Mouse (Mus musculus): ENCODE measurements around the gene Rhox2h.
"Not testable (repeated sequence)": the region's sequence is repeated elsewhere in the genome, so short reads cannot be mapped to it uniquely, and the experiment has no call there.

Gene Rhox2h

GRCm38 (mm10) chrX:37673177-37673576, at the start of gene Rhox2h:
Rhox2h (minus strand) TSS chrX:37673277.
- DNase-seq, result not testable (repeated sequence)

DNA sequence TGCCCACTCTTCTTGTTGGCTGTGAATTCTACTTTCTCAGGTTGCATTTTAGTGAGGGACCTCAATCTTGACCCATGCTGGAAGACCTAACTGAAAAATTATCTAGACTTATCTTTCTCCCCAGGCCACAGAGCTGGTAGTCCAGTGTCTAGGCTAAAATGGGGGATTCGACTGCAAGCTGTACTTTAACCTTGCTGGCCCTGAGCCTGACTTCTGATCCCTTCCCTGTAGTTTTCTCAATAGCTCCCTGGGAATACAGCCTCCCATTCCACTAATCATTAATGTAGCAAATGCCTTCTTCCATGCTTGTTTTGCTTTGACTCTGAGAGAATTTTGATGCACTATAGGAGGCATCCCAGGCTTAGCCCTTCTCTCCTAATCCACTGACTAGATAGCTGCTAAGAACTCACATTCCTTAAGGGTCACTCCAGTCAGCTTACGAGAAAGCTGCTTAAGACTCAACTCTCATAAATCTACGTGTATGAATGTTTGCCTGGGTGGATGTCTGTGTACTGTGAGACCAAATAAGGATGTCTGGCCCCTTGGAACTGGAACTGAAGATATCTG, 28.8 kb upstream of the Rhox2h start:
- no peak for DNase-seq

DNA sequence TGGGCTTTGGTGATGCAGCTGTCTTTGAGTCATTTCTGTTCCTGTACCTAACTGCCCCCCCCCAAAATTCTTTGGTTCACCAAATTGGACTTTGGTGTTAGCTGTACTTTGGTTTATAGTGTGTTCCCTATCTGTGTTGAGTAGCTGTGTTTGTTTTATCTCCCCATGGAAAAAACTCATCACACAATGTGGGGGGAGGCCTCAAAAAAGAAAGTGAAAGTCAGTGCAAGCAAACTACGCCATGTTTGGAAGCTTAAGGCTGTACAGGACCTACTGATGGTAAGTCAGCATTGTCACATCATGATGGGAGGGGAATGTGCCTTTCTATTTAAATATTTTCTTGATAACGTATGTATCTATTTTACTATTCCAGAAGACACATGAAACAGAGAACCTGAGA, 19.2 kb upstream of the Rhox2h start:
- no peak for DNase-seq

GRCm38 (mm10) chrX:37683031-37683715, 10.1 kb upstream of the Rhox2h start:
- no peak for DNase-seq

GRCm38 (mm10) chrX:37668664-37669063, 4.4 kb downstream of the Rhox2h start, which contains the start of gene Rhox3h:
Rhox3h (minus strand) TSS chrX:37668764.
- not testable (repeated sequence) for DNase-seq

DNA sequence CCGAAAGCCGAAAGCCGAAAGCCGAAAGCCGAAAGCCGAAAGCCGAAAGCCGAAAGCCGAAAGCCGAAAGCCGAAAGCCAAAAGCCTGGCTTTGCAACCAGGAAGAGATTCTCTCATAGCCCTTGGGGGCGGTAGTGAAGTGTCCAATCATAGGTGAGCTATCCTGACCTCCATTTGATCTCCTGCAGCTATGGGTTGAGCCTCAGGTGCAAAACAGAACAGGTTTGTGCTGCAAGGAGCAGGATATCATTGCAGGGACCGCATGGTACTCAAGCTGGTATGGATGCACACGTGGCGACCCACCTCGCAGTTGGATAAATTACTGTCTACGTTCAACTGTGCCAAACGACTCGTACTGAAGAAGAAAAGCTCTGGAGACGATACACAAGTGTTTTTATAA, 21.9 kb downstream of the Rhox2h start, which contains the start of gene Rhox4g:
Rhox4g (minus strand) TSS at position 101 of the 400 bp plus-strand sequence.
- DNase-seq, result not testable (repeated sequence)

DNA sequence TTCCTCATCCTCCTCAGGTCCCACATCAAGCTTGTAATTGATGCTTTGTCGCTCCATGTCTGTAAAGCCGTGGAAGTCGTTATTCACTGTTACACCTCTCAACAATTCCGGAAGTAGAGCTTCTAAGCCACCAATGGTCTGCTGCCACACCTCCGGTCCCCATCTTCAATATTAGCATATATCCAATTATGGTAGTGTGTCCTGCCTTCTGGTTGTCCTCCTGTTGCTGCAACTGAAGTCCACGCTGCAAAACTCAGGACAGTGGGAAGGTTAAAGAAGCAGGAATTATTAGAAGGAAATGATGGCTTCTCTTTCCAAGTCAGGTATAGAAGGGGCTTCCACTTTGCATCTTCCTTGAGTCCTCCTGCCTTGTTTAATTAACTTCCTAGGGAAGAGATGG, 29.7 kb downstream of the Rhox2h start, which contains the start of gene Rhox2g:
Rhox2g (minus strand) TSS at position 101 of the 400 bp plus-strand sequence.
- DNase-seq, result not testable (repeated sequence)

- not testable (repeated sequence) for DNase-seq
Measured at GRCm38 (mm10) chrX:37628512-37628911, 44.6 kb downstream of the Rhox2h start, which contains the start of gene Rhox3g. Rhox3g (minus strand) TSS chrX:37628612.

All from cerebellum, postnatal 25 days (tissue).